Mouse (Mus musculus): ENCODE results near the gene Glt6d1. TPM values are rescaled to one million over a fixed set of nuclear protein-coding genes. Genes with fewer than 3 reads are reported as not detected.
A peak's percentile ranks its signal among the peaks of the same experiment; 100 is the strongest.

The Glt6d1 gene
- total and polyA plus RNA-seq, 3 experiments, result not detected

DNA sequence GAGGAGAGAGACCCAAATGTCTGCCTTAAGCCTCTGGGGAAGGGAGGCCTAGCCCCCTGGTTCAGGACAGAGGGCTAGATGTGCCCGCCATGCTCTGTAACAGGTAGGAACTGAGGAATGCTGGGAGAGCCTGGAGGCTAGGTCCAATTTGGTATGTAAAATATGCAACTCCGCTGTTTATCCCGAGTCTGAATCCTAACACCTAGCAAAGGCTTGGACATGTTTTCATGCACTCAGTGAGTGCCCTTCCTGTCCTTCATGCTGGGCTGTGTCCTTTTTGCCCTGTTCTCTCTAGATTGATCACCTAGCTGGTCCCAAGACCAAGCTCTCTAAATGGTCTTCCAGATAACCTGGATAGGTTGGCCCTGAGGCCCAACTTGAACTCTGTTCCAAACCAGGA is 44.2 kb upstream of the Glt6d1 start:
- no peak overlapping the region for H3K27ac ChIP-seq (ENCODE audit: insufficient read depth, low read depth)
- dilution Hi-C loops (cut with MboI; ENCODE audit: extremely low pct_ligation_motif_present, extremely low pct_unique_long_range_greater_than_20kb, low sequenced_read_pairs), result no loop called here
- H3K27me3 ChIP-seq (replicated peaks), result peaks cover 72% of the 10 kb centered on the region
- DNase-seq (ENCODE audit: extremely low read depth), result no peak
- in situ Hi-C loops (cut with MboI; ENCODE audit: low pct_ligation_motif_present, low pct_unique_long_range_greater_than_20kb, low sequenced_read_pairs), result no loop called here
- TF ChIP-seq MAFK (IDR thresholded peaks at IDR 0.05; ENCODE audit: insufficient replicate concordance, low read length), result no peak
- no peak for TF ChIP-seq NRF1 (IDR thresholded peaks at IDR 0.05; ENCODE audit: low read depth, low read length)
- no peak for TF ChIP-seq NELFE (IDR thresholded peaks at IDR 0.05; ENCODE audit: low read depth, low read length)
- no peak overlapping the region for H3K4me2 ChIP-seq (ENCODE audit: insufficient read depth, low read depth, poor library complexity, severe bottlenecking)
- peaks cover 3% of the 10 kb centered on the region for H3K9me3 ChIP-seq (replicated peaks; ENCODE audit: low read length)
- H3K4me3 ChIP-seq (replicated peaks in 1 of 3; ENCODE audit: low read depth in 2 of 3, low read length in 2 of 3, poor library complexity in 1 of 3), result no peak overlapping the region
- no peaks in the 10 kb centered on the region for H3K79me2 ChIP-seq (replicated peaks; ENCODE audit: control insufficient read depth, extremely low read depth, insufficient read depth, poor library complexity, severe bottlenecking)
- H3K36me3 ChIP-seq (replicated peaks in 1 of 2; ENCODE audit: control insufficient read depth in 1 of 2, insufficient read depth in 1 of 2, low read length in 1 of 2), result no peaks in the 10 kb centered on the region
- H3K4me1 ChIP-seq (ENCODE audit: control insufficient read depth in 1 of 2, insufficient read depth in 2 of 2), result no peaks in the 10 kb centered on the region
- no peak overlapping the region for H3K9ac ChIP-seq (ENCODE audit: insufficient read depth, low read depth)

DNA sequence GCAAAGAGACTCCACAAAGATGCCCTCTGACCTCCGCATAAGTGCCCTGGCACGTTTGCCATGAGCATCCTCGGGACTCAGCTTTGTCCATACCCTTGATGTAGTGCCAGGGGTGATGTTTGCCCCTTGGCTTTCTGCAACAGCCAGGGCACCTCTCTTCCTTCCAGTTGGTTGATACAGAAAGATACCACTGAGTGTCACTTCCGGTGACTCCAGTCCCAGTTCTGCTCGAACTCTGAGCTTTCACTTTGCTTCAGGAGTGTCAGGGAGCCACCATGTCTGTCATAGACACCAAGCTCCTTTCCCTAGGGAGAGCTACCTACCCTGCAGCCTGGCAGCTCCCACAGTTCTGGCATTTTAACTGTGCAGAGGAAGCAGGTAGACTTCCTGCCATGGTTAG is 38.4 kb upstream of the Glt6d1 start:
- Histone ChIP-seq H3K4me2 (ENCODE audit: insufficient read depth, low read depth, poor library complexity, severe bottlenecking) (peak overlapping the region; percentile 30), H3K4me3 (replicated peaks in 1 of 3; ENCODE audit: low read depth in 2 of 3, low read length in 2 of 3, poor library complexity in 1 of 3) (peak overlapping the region in 1 of 3 experiments; percentile 12), H3K27me3 (replicated peaks) (peaks cover 39% of the 10 kb centered on the region), H3K36me3 (replicated peaks in 1 of 2; ENCODE audit: control insufficient read depth in 1 of 2, insufficient read depth in 1 of 2, low read length in 1 of 2) (no peaks in the 10 kb centered on the region), H3K9ac (ENCODE audit: insufficient read depth, low read depth) (no peak overlapping the region), H3K4me1 (ENCODE audit: control insufficient read depth in 1 of 2, insufficient read depth in 2 of 2) (no peaks in the 10 kb centered on the region), H3K79me2 (replicated peaks; ENCODE audit: control insufficient read depth, extremely low read depth, insufficient read depth, poor library complexity, severe bottlenecking) (no peaks in the 10 kb centered on the region), H3K27ac (ENCODE audit: insufficient read depth, low read depth) (no peak overlapping the region), H3K9me3 (replicated peaks; ENCODE audit: low read length) (peaks cover 8% of the 10 kb centered on the region)
- dilution Hi-C loops (cut with MboI; ENCODE audit: extremely low pct_ligation_motif_present, extremely low pct_unique_long_range_greater_than_20kb, low sequenced_read_pairs) (no loop called here), in situ Hi-C loops (cut with MboI; ENCODE audit: low pct_ligation_motif_present, low pct_unique_long_range_greater_than_20kb, low sequenced_read_pairs) (no loop called here)
- no peak for DNase-seq (ENCODE audit: extremely low read depth)
- TF ChIP-seq USF2 (conservative IDR thresholded peaks at IDR 0.05; ENCODE audit: low read depth, low read length) (no peak), CHD1 (IDR thresholded peaks at IDR 0.05; ENCODE audit: low read depth, low read length) (no peak), ZNF384 (IDR thresholded peaks at IDR 0.05; ENCODE audit: low read depth, low read length) (no peak), ZMIZ1 (IDR thresholded peaks at IDR 0.05; ENCODE audit: low read depth, low read length) (no peak), ETS1 (conservative IDR thresholded peaks at IDR 0.05; ENCODE audit: low read depth, low read length) (no peak), PAX5 (IDR thresholded peaks at IDR 0.05; ENCODE audit: low read length) (no peak)

DNA sequence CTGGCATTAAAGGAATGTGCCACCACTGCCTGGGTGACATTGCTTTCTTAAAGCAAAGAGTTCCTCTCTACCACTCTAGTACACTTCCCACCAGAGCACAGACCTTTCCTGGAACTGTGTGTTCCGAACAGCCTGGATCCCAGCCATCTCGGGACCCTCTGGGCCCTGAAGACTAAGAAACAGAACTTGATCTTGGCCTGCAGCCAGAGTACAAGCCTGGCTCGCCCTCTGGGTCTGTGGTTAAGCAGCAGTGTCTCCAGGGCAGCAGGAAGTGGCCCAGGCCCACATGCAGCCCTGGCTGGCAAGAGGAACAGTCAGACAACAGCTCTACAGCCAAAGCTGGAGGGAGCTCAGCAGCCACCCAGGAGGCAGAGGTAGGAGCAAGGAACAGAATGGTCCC is 37.0 kb upstream of the Glt6d1 start:
- Histone ChIP-seq H3K36me3 (replicated peaks in 1 of 2; ENCODE audit: control insufficient read depth in 1 of 2, insufficient read depth in 1 of 2, low read length in 1 of 2) (no peaks in the 10 kb centered on the region), H3K27ac (ENCODE audit: insufficient read depth, low read depth) (no peak overlapping the region), H3K4me1 (ENCODE audit: control insufficient read depth in 1 of 2, insufficient read depth in 2 of 2) (no peaks in the 10 kb centered on the region), H3K9ac (ENCODE audit: insufficient read depth, low read depth) (no peak overlapping the region), H3K27me3 (replicated peaks) (peaks cover 36% of the 10 kb centered on the region), H3K4me2 (ENCODE audit: insufficient read depth, low read depth, poor library complexity, severe bottlenecking) (no peak overlapping the region), H3K4me3 (replicated peaks in 1 of 3; ENCODE audit: low read depth in 2 of 3, low read length in 2 of 3, poor library complexity in 1 of 3) (no peak overlapping the region), H3K79me2 (replicated peaks; ENCODE audit: control insufficient read depth, extremely low read depth, insufficient read depth, poor library complexity, severe bottlenecking) (no peaks in the 10 kb centered on the region), H3K9me3 (replicated peaks; ENCODE audit: low read length) (peaks cover 9% of the 10 kb centered on the region)
- no peak for TF ChIP-seq MAX (IDR thresholded peaks at IDR 0.05; ENCODE audit: low read length)
- no peak for TF ChIP-seq ZC3H11A (IDR thresholded peaks at IDR 0.05; ENCODE audit: low read depth, low read length)
- TF ChIP-seq PAX5 (IDR thresholded peaks at IDR 0.05; ENCODE audit: low read length), result no peak
- no peak for TF ChIP-seq POLR2AphosphoS2 (IDR thresholded peaks at IDR 0.05; ENCODE audit: low read depth, low read length)
- no peak for TF ChIP-seq USF1 (IDR thresholded peaks at IDR 0.05; ENCODE audit: low read depth, low read length)
- no peak for TF ChIP-seq MYC (IDR thresholded peaks at IDR 0.05; ENCODE audit: low read depth, low read length)
- no peak for TF ChIP-seq CHD2 (IDR thresholded peaks at IDR 0.05; ENCODE audit: low read length)
- TF ChIP-seq ELF1 (IDR thresholded peaks at IDR 0.05; ENCODE audit: low read depth, low read length), result no peak
- TF ChIP-seq MEF2A (IDR thresholded peaks at IDR 0.05; ENCODE audit: borderline replicate concordance, low read depth, low read length), result no peak
- no peak for TF ChIP-seq USF2 (conservative IDR thresholded peaks at IDR 0.05; ENCODE audit: low read depth, low read length)
- TF ChIP-seq MAZ (IDR thresholded peaks at IDR 0.05; ENCODE audit: low read depth, low read length), result no peak
- no peak for TF ChIP-seq ZMIZ1 (IDR thresholded peaks at IDR 0.05; ENCODE audit: low read depth, low read length)
- TF ChIP-seq IRF4 (IDR thresholded peaks at IDR 0.05; ENCODE audit: low read depth, low read length), result no peak
- no peak for TF ChIP-seq MXI1 (IDR thresholded peaks at IDR 0.05; ENCODE audit: low read depth, low read length)
- TF ChIP-seq ZKSCAN1 (IDR thresholded peaks at IDR 0.05; ENCODE audit: borderline replicate concordance, low read depth, low read length), result no peak
- TF ChIP-seq ETS1 (conservative IDR thresholded peaks at IDR 0.05; ENCODE audit: low read depth, low read length), result no peak
- no peak for TF ChIP-seq TBP (conservative IDR thresholded peaks at IDR 0.05; ENCODE audit: low read depth, low read length)
- no peak for TF ChIP-seq TCF12 (IDR thresholded peaks at IDR 0.05; ENCODE audit: low read depth, low read length)
- no peak for TF ChIP-seq UBTF (IDR thresholded peaks at IDR 0.05; ENCODE audit: low read depth, low read length)
- no peak for TF ChIP-seq JUN (IDR thresholded peaks at IDR 0.05; ENCODE audit: insufficient read depth, low read depth, low read length)
- dilution Hi-C loops (cut with MboI; ENCODE audit: extremely low pct_ligation_motif_present, extremely low pct_unique_long_range_greater_than_20kb, low sequenced_read_pairs) (no loop called here), in situ Hi-C loops (cut with MboI; ENCODE audit: low pct_ligation_motif_present, low pct_unique_long_range_greater_than_20kb, low sequenced_read_pairs) (no loop called here)
- DNase-seq (ENCODE audit: extremely low read depth), result no peak

Measured in CH12.LX (cell line).